Comparison of ENCODE assay signal across 8 mouse cellular contexts in genomic region chr4:149136116-149136850, GRCm38 (mm10). TPM values are rescaled to one million over a fixed set of nuclear protein-coding genes. Genes with fewer than 3 reads are reported as not detected.
A peak's percentile ranks its signal among the peaks of the same experiment; 100 is the strongest.
DNase-seq lines count a peak whose midpoint lies in the region; ATAC-seq and TF ChIP-seq lines count a peak whose summit lies in the region.

No protein-coding gene starts in this region.

- peak; percentile 9; the same call in 1 of the 2 replicates for ATAC-seq in lung, embryonic 14.5 days (ENCODE audit: insufficient read depth)
- no peak for ATAC-seq in hindbrain, postnatal 0 days
- ATAC-seq in neural tube, embryonic 14.5 days (ENCODE audit: low read depth) = peak; percentile 26; the same call in 1 of the 2 replicates
- no peak for ATAC-seq in frontal cortex, adult (ENCODE audit: low TSS enrichment)

- peaks cover 7% of the 10 kb centered on the region; the same call in 1 of the 2 replicates for H3K36me3 ChIP-seq in lung, embryonic 14.5 days (ENCODE audit: insufficient read depth)
- no peaks in the 10 kb centered on the region for H3K36me3 ChIP-seq in hindbrain, postnatal 0 days (ENCODE audit: insufficient read depth, low read length)
- H3K36me3 ChIP-seq in neural tube, embryonic 14.5 days (ENCODE audit: control insufficient read depth, insufficient read depth, low read length) = no peaks in the 10 kb centered on the region

- WGBS in lung, embryonic 14.5 days = 52% methylated on average over 18 of the region's 18 CpGs
- 61% methylated on average over 18 of the region's 18 CpGs for WGBS in hindbrain, postnatal 0 days
- WGBS in neural tube, embryonic 14.5 days = 69% methylated on average over 18 of the region's 18 CpGs

- peak overlapping the region; percentile 58 for H3K4me3 ChIP-seq in lung, embryonic 14.5 days (ENCODE audit: low read depth, low read length)
- H3K4me3 ChIP-seq in hindbrain, postnatal 0 days (ENCODE audit: low read length) = peak overlapping the region; percentile 59
- peak overlapping the region; percentile 57 for H3K4me3 ChIP-seq in neural tube, embryonic 14.5 days (ENCODE audit: low read depth, low read length)

- no peaks in the 10 kb centered on the region for H3K9me3 ChIP-seq in lung, embryonic 14.5 days (ENCODE audit: low read depth, low read length)
- H3K9me3 ChIP-seq in hindbrain, postnatal 0 days (ENCODE audit: low read length) = no peaks in the 10 kb centered on the region
- H3K9me3 ChIP-seq in neural tube, embryonic 14.5 days (ENCODE audit: control insufficient read depth, low read length) = no peaks in the 10 kb centered on the region

- no peak for TF ChIP-seq CTCF in lung, embryonic 14.5 days (IDR thresholded peaks at IDR 0.05; ENCODE audit: low read depth)
- no peak for TF ChIP-seq CTCF in hindbrain, postnatal 0 days (IDR thresholded peaks at IDR 0.05; ENCODE audit: low read depth)

- DNase-seq in lung, embryonic 14.5 days = peak; percentile 46
- DNase-seq in lung, postnatal 25 days (ENCODE audit: low spot score) = no peak
- DNase-seq in cerebellum, postnatal 14 days = peak; percentile 20 to 42
- DNase-seq in hindbrain, postnatal 0 days (ENCODE audit: low spot score) = no peak
- no peak for DNase-seq in layer of hippocampus, adult 9-10 months (ENCODE audit: low spot score)
- no peak for DNase-seq in embryo, embryonic 10 days (ENCODE audit: low spot score)

- H3K4me2 ChIP-seq in lung, embryonic 14.5 days = peak overlapping the region; percentile 66
- H3K4me2 ChIP-seq in hindbrain, postnatal 0 days (ENCODE audit: low read depth, low read length) = peak overlapping the region; percentile 60
- H3K4me2 ChIP-seq in neural tube, embryonic 14.5 days (ENCODE audit: low read depth, low read length) = peak overlapping the region; percentile 61

- no peaks in the 10 kb centered on the region for H3K27me3 ChIP-seq in lung, embryonic 14.5 days (ENCODE audit: insufficient read depth, low read length)
- H3K27me3 ChIP-seq in hindbrain, postnatal 0 days (ENCODE audit: insufficient read depth, low read length) = no peaks in the 10 kb centered on the region
- H3K27me3 ChIP-seq in neural tube, embryonic 14.5 days (ENCODE audit: control insufficient read depth, insufficient read depth, low read length) = no peaks in the 10 kb centered on the region

- peak overlapping the region; percentile 66 for H3K9ac ChIP-seq in lung, embryonic 14.5 days
- peak overlapping the region; percentile 55; the same call in 1 of the 2 replicates for H3K9ac ChIP-seq in hindbrain, postnatal 0 days (replicated peaks; ENCODE audit: low read length)
- no peak overlapping the region for H3K9ac ChIP-seq in neural tube, embryonic 14.5 days (replicated peaks; ENCODE audit: low read depth, low read length)

- H3K27ac ChIP-seq in lung, embryonic 14.5 days (ENCODE audit: low read depth) = 0 out of 2 replicates have a peak overlapping the region, but pooled peaks have one; percentile 90
- H3K27ac ChIP-seq in hindbrain, postnatal 0 days = no peak overlapping the region; the same call in 1 of the 2 replicates
- H3K27ac ChIP-seq in neural tube, embryonic 14.5 days (ENCODE audit: low read depth, low read length) = peak overlapping the region; percentile 44; the same call in 1 of the 2 replicates

- H3K4me1 ChIP-seq in lung, embryonic 14.5 days (ENCODE audit: insufficient read depth) = no peaks in the 10 kb centered on the region
- H3K4me1 ChIP-seq in hindbrain, postnatal 0 days (ENCODE audit: insufficient read depth, low read length) = no peaks in the 10 kb centered on the region
- H3K4me1 ChIP-seq in neural tube, embryonic 14.5 days (ENCODE audit: control insufficient read depth, insufficient read depth, low read length) = peaks cover 4% of the 10 kb centered on the region; the same call in 1 of the 2 replicates

RNA-seq across cellular contexts. Expression of gene Cenps, which starts 1.1 kb away (rescaled TPM):
- 42.7 and 44.3 TPM in 2 replicates for polyA plus RNA-seq in lung, embryonic 14.5 days (2014; fragmentation: Nextera tagmentation; extraction: Ambion mirVana)
- total RNA-seq in hindbrain, postnatal 0 days (2014; rRNA removed) = 3.5 and 6.5 TPM in 2 replicates
- 17.2 and 20.8 TPM in 2 replicates for polyA plus RNA-seq in hindbrain, postnatal 0 days (2015; fragmentation: Nextera tagmentation; extraction: Ambion mirVana)
- polyA plus RNA-seq in neural tube, embryonic 14.5 days (2014; fragmentation: Nextera tagmentation; extraction: Ambion mirVana) = 15.1 and 19.2 TPM in 2 replicates

RNA-seq across cellular contexts. Expression of gene Cort, which starts 9.7 kb away (rescaled TPM):
- polyA plus RNA-seq in lung, embryonic 14.5 days (2014; fragmentation: Nextera tagmentation; extraction: Ambion mirVana) = not detected in 2 replicates
- total RNA-seq in hindbrain, postnatal 0 days (2014; rRNA removed) = 2.7 TPM in 1 of 2 replicates, not detected in the other
- polyA plus RNA-seq in hindbrain, postnatal 0 days (2015; fragmentation: Nextera tagmentation; extraction: Ambion mirVana) = 0.38 and 0.93 TPM in 2 replicates
- polyA plus RNA-seq in neural tube, embryonic 14.5 days (2014; fragmentation: Nextera tagmentation; extraction: Ambion mirVana) = 0.86 TPM in 1 of 2 replicates, not detected in the other

RNA-seq across cellular contexts. Expression of gene Pgd, which starts 30.3 kb away (rescaled TPM):
- 45.7 and 47.0 TPM in 2 replicates for polyA plus RNA-seq in lung, embryonic 14.5 days (2014; fragmentation: Nextera tagmentation; extraction: Ambion mirVana)
- total RNA-seq in hindbrain, postnatal 0 days (2014; rRNA removed) = 24.9 and 36.3 TPM in 2 replicates
- 94.8 and 95.0 TPM in 2 replicates for polyA plus RNA-seq in hindbrain, postnatal 0 days (2015; fragmentation: Nextera tagmentation; extraction: Ambion mirVana)
- polyA plus RNA-seq in neural tube, embryonic 14.5 days (2014; fragmentation: Nextera tagmentation; extraction: Ambion mirVana) = 42.6 and 43.1 TPM in 2 replicates

RNA-seq across cellular contexts. Expression of gene Dffa, which starts 32.3 kb away (rescaled TPM):
- 26.3 and 29.7 TPM in 2 replicates for polyA plus RNA-seq in lung, embryonic 14.5 days (2014; fragmentation: Nextera tagmentation; extraction: Ambion mirVana)
- 11.4 and 16.6 TPM in 2 replicates for total RNA-seq in hindbrain, postnatal 0 days (2014; rRNA removed)
- polyA plus RNA-seq in hindbrain, postnatal 0 days (2015; fragmentation: Nextera tagmentation; extraction: Ambion mirVana) = 22.9 and 26.9 TPM in 2 replicates
- 23.8 and 28.0 TPM in 2 replicates for polyA plus RNA-seq in neural tube, embryonic 14.5 days (2014; fragmentation: Nextera tagmentation; extraction: Ambion mirVana)

RNA-seq across cellular contexts. Expression of gene Pex14, which starts 36.6 kb away (rescaled TPM):
- 39.6 and 43.7 TPM in 2 replicates for polyA plus RNA-seq in lung, embryonic 14.5 days (2014; fragmentation: Nextera tagmentation; extraction: Ambion mirVana)
- total RNA-seq in hindbrain, postnatal 0 days (2014; rRNA removed) = 70.4 and 81.7 TPM in 2 replicates
- polyA plus RNA-seq in hindbrain, postnatal 0 days (2015; fragmentation: Nextera tagmentation; extraction: Ambion mirVana) = 62.1 and 62.9 TPM in 2 replicates
- 40.9 and 44.4 TPM in 2 replicates for polyA plus RNA-seq in neural tube, embryonic 14.5 days (2014; fragmentation: Nextera tagmentation; extraction: Ambion mirVana)

Comparison
In these comparisons a context has a peak if more than half of its experiments do, and no peak if none do; other contexts are left out.
1. DNase-seq: peak in lung, embryonic 14.5 days (single experiment) and cerebellum, postnatal 14 days (2 of 2); none in lung, postnatal 25 days (single experiment), hindbrain, postnatal 0 days (single experiment), layer of hippocampus, adult 9-10 months (single experiment) and embryo, embryonic 10 days (single experiment).
2. ATAC-seq: peak in lung, embryonic 14.5 days (single experiment) and neural tube, embryonic 14.5 days (single experiment); none in hindbrain, postnatal 0 days (single experiment) and frontal cortex, adult (single experiment).
3. Peak in every context shown above with its lines, with median percentiles within 50 percentile points of each other: H3K4me2 ChIP-seq and H3K4me3 ChIP-seq.